Mouse (Mus musculus): Measurements from ENCODE around the gene Bcl7a. TPM values are rescaled to one million over a fixed set of nuclear protein-coding genes. Genes with fewer than 3 reads are reported as not detected.
A peak's percentile ranks its signal among the peaks of the same experiment; 100 is the strongest.

Bcl7a gene
- total RNA-seq, 2 experiments from 2014 or later, result 14.1 to 20.6 TPM

GRCm38 (mm10) chr5:123416566-123417518, 73.2 kb downstream of the Bcl7a start:
- peak; percentile 40 for DNase-seq

GRCm38 (mm10) chr5:123423885-123424284, 80.3 kb downstream of the Bcl7a start:
- DNase-seq, result peak; percentile 25

Other genes starting within 250 kb of the Bcl7a start
- 1 to 10 TPM; 1.6 to 1.8 TPM for gene Rhof, start 211.1 kb upstream of the Bcl7a start, total RNA-seq (2021)
- gene Setd1b, start 201.6 kb upstream of the Bcl7a start, total RNA-seq (2021), result 10 to 100 TPM; 19.5 to 27.4 TPM
- 10 to 100 TPM; 29.0 to 29.4 TPM for gene Psmd9, start 174.4 kb upstream of the Bcl7a start, total RNA-seq (2021)
- gene Hpd, start 161.1 kb upstream of the Bcl7a start, total RNA-seq (2021), result 100 to 1,000 TPM in 1 of 2 experiments, 10 to 100 TPM in 1; 65.8 to 142 TPM
- under 1 TPM; 0.39 to 0.73 TPM for gene Wdr66, start 91.7 kb upstream of the Bcl7a start, total RNA-seq (2021)
- gene Mlxip, start 51.0 kb downstream of the Bcl7a start, total RNA-seq (2021), result 10 to 100 TPM; 24.4 to 27.8 TPM
- gene Lrrc43, start 145.5 kb downstream of the Bcl7a start, total RNA-seq (2021), result not detected
- not detected for gene Il31, start 145.7 kb downstream of the Bcl7a start, total RNA-seq (2021)
- gene B3gnt4, start 166.6 kb downstream of the Bcl7a start, total RNA-seq (2021), result under 1 TPM; 0.27 to 0.30 TPM
- 10 to 100 TPM; 66.7 to 85.1 TPM for gene Diablo, start 180.3 kb downstream of the Bcl7a start, total RNA-seq (2021)
- 10 to 100 TPM in 1 of 2 experiments, 1 to 10 TPM in 1; 8.9 to 19.0 TPM for gene Gm49027, start 181.7 kb downstream of the Bcl7a start, total RNA-seq (2021)
- gene Vps33a, start 229.2 kb downstream of the Bcl7a start, total RNA-seq (2021), result 10 to 100 TPM; 44.6 to 55.9 TPM